Mouse (Mus musculus): ENCODE measurements at regions not wholly inside any gene's neighbourhood (a gene's known extent, or its start where the extent isn't known, plus 50 kb on each side); places are given as distances from the start of the nearest gene placed in this dataset.

DNA sequence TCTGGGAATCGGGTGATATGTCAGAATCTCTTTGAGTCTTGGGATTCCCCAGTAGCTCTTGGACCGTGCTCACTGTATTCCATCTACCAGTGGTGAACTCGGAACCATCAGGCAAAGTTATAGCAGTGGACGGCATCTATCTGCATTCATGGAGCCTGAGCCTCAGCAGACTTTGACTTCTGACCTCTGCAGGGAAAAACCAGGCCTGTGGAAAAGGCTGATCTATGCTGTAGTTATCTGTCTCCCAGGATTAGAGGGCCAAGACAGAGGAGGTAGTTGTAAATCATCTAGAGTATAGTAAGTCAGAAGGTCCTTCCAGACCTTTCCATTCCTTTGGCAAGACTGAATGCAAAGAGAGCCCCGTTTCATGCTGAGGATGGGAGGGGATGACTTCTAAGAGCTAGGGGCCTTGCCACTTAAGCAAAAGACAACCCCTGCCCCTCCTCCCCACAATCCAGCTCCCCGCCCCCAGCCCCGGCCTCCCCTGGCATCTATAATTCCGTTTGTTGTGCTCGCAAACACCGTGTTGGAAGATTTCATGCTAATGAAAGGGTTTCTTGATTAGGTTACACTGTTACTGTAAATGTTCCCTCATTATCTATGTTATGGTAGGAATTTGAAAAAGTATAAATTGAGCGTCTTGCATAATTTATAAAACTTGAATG is 338.9 kb downstream of the Rps24 start:
- ATAC-seq (ENCODE audit: extremely low read depth, insufficient number of reproducible peaks, low FRiP score, poor library complexity, severe bottlenecking), result no peak

DNA sequence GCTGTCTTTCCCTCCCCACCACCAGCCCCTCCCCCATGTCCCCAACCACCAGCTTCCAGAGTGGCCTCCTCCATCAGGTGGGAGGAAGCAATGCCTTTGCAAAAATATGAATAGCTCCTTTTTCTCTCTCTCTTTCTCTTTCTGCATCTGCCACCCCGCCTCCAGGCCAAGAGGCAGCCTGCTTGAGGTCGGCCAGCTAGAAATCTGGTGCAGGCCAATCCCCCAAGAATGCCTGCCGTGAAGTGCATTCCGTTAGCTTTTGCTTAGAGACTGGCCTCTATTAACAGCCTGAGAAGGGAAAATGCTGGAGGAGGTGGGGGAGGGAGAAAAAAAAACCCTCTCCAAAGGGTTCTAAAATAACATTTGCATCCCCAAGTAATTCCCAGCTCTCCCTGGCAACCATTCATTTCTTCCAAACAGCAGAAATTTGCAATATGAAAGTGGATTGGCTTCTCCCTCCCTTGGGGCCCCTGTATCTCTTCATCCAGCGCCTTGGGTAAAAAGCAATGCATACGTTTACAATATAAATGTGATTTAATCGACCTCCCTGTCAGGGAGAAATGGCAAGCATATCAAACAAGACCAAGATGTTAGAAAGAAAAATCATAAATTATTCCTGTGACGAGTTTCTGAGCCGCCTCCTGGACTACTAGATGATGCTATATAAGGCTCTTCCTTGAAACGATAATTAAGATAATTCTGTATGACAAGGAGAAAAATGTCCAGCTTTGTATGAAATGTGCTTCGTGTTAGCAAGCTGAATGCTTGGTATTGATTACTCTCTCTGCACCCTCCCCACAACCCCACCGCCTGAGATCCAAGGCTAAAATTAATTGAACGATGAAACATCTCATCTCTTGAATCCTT is 339.8 kb downstream of the Rps24 start:
- no peak for ATAC-seq (ENCODE audit: extremely low read depth, insufficient number of reproducible peaks, low FRiP score, poor library complexity, severe bottlenecking)

DNA sequence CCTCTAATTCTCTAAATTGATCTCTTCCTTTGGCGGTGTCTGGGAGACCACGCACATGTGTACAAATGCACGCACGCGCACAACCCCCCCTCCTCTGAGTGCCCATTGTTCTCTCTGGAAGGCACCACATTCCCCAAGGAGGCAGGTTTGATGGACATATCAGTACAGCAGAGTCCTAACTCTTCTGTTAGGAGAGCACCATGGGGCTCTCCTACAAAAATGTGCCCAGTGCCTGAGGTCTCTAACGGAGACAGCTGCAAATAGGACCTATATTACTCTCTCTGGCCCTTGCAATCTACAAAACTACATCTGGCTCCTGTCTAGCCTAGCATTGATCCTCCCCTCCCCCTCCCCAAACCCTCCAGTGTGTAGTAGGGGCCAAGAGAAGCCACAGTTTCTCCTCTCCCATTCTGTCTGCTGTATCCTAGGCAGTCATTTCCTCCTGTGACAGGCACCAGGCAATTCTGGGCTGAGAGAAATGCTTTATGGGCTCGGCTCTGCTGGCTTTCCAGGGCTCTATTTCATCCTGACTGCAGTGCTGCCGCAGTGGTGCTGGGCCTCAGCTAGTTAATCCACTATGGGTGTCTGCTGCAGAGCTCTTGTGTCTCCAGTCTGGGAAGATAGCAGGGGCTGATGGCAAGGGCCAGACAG is 340.6 kb downstream of the Rps24 start:
- ATAC-seq (ENCODE audit: extremely low read depth, insufficient number of reproducible peaks, low FRiP score, poor library complexity, severe bottlenecking), result no peak

DNA sequence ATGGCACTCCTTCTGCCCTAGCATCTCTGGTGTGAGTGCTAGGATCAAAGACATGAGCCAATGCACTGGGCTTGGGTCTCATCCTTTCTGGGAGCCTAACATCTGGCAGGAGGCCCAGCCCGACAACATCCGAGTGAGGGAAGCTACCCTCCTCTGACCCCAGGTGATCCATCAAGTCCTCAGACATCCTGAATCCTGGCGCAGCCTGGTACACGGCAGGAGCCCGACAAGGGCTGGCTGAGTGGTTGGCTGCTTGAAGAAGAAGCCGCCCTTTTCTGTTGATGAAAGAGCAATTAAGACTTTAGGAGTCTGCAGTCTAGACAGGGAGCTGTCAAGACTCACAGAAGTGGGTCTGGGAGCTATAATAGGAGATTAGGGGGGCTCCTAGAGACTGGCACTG is 342.1 kb downstream of the Rps24 start:
- no peak for ATAC-seq (ENCODE audit: extremely low read depth, insufficient number of reproducible peaks, low FRiP score, poor library complexity, severe bottlenecking)

DNA sequence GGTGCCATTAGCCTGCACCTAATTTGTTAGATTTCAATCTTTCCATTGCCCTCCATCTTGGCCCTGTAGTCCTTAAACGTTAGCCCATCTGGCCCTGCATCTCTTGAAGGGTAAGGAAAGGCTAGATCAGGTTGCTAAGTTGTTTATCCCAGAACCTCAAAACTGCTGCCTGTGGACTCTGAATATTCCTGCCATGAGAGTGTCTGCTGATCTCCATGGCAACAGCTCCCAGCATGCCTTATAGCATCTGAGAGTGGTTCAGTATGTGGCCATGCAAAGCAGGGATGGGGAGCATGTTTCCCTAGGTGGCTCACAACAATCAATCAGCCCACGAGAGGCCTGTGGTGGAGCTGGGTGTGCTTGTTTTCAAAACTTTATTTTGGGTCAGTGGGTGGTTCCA is 346.3 kb downstream of the Rps24 start:
- no peak for ATAC-seq (ENCODE audit: extremely low read depth, insufficient number of reproducible peaks, low FRiP score, poor library complexity, severe bottlenecking)

DNA sequence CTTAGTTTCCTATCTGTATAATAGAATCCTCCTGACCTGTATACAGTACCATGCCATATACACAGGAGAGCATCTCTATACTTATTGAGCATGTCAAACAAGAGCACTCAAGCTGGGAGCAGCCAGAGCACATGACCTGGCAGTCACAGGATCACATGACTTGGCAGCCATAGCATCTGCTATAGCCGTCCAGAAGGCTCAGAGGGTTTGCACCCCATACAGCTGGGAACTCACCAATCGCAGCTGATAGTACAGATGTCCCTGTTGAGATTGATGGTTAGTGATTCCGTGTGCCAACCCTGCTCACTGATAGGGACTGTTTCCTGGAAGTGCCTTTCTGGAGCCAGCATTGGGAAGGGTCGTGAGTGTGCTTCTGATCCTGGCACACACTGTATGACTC is 351.3 kb downstream of the Rps24 start:
- no peak for ATAC-seq (ENCODE audit: extremely low read depth, insufficient number of reproducible peaks, low FRiP score, poor library complexity, severe bottlenecking)

DNA sequence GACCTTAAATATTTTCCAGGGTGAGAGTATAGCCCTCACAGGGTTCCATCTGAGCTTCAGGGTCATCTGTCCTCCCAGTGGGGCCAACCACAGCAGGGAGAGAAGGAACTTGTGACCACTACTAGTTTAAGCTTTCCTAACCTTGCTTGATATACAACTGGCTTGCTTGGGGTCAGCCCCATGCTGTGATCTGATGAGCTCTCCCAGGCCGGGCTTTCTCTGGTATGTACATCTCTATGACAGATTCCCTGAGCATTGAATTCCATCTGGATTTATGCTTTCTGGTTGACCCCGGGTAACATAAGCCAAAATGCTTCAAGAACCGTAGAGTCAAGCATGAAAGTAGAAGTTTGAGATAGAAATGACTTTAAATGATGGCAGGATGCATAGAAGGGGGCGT is 352.1 kb downstream of the Rps24 start:
- no peak for ATAC-seq (ENCODE audit: extremely low read depth, insufficient number of reproducible peaks, low FRiP score, poor library complexity, severe bottlenecking)

DNA sequence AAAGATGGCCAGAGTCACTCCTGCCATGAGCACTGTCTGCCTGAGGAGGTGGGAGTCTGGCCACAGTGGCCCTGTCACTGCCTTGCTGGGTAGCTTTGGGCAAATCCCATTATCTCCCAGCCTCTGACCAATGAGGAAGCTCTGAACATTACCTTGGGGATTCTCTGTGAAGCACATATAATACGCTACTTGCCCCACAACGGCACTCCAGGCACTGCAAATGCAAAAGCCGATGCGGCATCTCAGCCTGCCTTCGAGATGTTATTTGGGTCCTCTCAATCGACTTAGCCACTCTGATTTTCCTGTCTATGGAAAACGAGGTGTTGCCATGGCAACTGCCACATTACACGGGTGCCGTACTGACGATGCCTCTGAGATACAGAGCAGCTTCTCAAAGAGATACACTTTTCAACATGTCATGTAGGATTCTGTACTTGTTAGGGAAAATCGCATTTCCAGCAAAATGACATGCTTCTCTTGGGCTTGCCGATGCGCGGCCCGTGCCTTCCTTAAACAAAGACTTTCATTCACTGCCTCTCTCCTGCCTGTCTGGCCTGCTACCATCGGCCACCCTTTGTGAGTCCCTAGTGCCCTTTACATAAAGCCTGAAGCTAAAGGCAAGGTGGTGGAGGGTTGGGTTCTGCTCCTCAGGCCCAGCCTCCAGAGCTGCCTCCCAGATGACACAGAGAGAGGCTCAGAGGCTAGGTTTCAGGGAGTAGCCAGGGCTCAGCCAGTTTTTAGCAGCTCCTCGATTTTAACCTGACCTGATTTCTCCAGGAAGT is 355.0 kb downstream of the Rps24 start:
- ATAC-seq (ENCODE audit: extremely low read depth, insufficient number of reproducible peaks, low FRiP score, poor library complexity, severe bottlenecking), result no peak

DNA sequence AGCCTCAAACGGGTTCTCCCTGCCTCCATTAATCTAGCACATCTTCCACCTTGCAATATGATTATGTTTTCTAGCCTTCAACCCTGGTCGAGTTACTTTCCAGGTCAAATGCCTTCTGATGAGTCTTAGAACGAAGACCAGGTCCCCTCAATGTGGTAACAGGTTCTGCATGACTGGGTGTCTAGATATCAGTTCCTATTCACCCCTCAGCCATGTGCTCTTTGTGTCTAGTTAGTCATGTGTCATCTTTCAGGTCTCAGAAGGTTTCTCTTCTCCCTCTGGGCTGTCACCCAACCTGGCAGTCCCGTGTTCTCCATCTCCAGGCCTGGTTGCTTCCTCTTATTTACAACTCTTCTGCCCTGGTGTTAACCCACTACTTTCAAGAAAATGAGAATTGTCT is 356.7 kb downstream of the Rps24 start:
- no peak for ATAC-seq (ENCODE audit: extremely low read depth, insufficient number of reproducible peaks, low FRiP score, poor library complexity, severe bottlenecking)

DNA sequence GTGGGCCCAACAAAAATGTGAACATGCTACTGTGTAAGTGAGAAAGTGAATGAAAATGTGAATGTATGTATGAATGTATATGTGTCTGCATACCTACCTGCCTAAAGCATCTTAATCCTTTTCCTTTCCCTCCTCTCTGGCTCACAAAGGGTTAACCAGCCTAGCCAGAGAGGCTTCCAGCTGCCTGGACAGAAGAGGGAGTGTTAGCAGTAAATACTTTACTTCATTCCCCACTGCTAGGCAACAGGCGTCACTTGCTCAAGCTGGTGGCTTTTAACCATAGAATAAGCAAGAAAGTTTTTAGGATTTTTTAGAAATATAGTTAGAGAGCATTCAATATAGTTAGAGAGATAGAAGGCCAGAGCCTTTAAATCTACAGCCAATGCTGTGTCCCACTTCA is 363.6 kb downstream of the Rps24 start:
- no peak for ATAC-seq (ENCODE audit: extremely low read depth, insufficient number of reproducible peaks, low FRiP score, poor library complexity, severe bottlenecking)

DNA sequence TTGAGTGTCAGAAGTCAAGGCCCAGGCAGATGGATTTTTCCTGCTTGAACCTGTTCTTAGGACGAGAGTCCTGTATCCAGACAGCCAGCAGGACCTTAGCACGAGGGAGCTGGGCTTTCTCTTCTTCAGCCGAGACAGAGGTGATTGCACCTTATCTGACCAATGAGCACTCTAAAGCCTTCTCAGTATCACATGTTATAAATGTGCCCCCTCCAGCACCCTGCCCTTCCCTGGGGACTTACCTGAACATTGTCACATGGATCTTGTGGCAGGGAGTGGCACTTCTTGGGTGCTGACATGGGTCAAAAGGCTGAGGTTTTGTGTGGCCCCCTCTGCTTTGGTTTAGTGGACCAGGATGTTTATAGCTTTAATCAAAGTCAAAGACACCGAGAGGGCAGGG is 367.5 kb downstream of the Rps24 start:
- no peak for ATAC-seq (ENCODE audit: extremely low read depth, insufficient number of reproducible peaks, low FRiP score, poor library complexity, severe bottlenecking)

DNA sequence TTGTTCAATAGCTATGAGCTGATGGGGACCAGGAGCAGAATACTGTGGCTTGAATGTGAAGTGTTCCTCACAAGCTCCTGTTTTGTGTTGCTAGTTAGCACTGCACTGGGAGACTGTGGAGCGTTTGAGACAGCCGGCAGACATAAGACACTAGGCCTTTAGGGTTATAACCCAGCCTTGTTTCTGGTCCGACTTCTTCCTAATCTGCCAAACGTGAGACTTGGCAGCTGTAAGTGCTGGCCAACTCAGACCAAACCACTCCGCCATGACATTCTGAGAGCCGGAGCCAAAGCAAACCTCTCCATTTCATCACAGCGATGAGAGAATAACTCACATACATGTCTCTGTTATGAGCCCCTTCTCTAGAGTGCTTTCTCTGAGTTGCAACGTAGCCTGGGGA is 375.2 kb downstream of the Rps24 start:
- no peak for ATAC-seq (ENCODE audit: extremely low read depth, insufficient number of reproducible peaks, low FRiP score, poor library complexity, severe bottlenecking)

DNA sequence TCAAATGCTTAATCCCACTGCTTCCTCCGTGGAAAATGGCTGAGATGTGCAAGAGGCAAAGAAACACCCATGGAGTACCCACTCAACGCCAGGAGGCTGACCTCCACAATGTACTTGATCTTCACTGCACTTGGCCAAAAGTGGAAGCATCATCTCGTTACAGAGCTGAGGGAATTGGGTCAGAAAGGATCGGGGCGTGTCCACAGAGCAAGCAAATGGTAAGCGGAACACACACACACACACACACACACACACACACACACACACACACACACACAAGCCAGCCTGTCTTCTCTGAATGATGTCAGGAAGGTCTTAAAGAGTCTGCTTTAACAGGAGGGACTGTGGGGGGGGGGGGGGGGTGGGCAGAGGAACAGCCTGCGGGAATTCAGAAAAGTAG is 375.7 kb downstream of the Rps24 start:
- ATAC-seq (ENCODE audit: extremely low read depth, insufficient number of reproducible peaks, low FRiP score, poor library complexity, severe bottlenecking), result no peak

DNA sequence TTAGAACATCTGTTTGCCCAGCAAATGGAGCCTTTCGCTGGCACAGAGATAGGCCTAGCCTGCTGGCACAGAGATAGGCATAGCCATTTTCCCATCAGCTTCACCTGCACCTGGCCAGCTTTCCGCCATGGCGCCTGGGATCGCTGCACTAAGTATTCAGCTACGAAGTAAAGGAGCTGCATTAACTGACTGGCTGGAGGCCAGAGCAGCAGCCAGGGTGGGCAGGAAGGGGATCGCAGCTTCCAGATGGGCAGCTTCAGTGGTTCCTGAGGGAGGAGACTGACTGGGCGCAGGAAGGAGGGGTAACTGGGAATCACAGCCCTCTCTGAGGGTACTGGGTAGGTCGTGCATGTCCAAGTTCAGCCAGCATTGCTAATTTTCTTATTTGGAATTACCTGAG is 376.2 kb downstream of the Rps24 start:
- ATAC-seq (ENCODE audit: extremely low read depth, insufficient number of reproducible peaks, low FRiP score, poor library complexity, severe bottlenecking), result no peak

DNA sequence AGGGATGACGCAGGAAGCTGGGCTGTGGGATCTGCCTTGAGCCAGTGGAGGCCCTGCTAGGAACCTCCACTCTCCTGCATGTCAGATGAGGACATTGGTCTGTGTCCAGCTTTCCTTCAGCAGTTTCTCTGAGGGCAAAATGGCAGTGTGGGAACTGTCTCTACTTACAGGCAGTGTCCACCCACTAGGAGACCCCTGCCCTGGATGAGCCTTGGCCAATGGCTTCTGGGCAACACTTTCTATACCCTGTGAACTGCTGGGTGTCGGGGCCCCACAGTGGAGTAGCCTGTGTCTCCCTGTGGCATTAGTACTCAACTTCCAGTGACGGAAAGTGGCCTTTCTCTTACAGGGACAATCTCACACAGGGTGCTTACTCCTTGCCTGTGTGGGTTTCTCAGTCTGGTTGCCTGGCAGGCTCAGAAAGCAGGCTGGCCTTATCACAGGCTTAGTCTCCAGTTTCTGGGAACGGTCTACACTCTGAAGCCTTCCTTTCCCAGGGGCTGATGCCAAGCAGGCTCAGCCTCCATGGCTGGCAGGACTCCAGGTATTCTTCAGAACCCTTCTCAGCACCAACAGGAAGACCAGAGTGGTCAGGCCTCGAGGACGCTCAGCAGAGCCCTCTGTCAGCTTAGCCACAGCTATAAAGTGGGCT is 378.8 kb downstream of the Rps24 start:
- no peak for ATAC-seq (ENCODE audit: extremely low read depth, insufficient number of reproducible peaks, low FRiP score, poor library complexity, severe bottlenecking)

DNA sequence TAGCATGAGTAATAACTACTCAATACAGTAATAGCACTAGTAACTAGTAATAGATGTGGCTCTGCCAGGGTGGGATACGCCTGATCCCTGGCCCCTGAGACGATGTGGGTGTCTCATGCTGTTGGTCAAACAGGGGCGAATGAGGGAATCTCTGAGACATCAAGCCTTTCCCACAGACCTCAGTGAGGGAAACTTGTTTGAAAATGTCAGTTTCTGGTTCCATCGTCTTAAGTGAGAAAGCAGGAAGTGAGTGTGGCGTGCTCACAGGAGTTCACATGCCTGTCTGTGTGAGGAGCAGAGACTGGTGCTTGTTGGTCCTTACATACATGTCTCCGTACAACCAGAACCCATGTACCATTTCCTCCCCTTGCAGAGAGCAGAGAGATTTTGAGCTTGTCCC is 380.9 kb downstream of the Rps24 start:
- ATAC-seq (ENCODE audit: extremely low read depth, insufficient number of reproducible peaks, low FRiP score, poor library complexity, severe bottlenecking), result no peak

DNA sequence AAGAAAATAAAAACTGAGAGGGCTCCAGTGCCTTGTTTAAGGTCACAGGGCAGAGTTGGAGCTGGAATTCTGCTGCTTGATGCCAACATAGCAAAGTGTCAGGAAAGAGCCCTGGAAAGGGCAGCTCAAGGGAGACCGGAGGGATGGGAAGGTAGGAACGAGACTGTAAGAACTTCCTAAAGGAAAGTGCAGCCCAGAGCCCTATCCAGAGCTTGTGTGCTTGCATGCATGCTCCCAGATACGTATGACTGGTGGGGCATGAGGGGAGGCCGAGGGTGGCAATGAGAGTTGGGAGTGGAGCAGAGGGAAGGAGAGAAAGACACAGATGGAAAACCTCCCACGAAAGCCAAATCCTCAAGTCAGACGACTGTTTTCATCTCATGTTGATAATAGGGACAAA is 381.8 kb downstream of the Rps24 start:
- ATAC-seq (ENCODE audit: extremely low read depth, insufficient number of reproducible peaks, low FRiP score, poor library complexity, severe bottlenecking), result no peak

DNA sequence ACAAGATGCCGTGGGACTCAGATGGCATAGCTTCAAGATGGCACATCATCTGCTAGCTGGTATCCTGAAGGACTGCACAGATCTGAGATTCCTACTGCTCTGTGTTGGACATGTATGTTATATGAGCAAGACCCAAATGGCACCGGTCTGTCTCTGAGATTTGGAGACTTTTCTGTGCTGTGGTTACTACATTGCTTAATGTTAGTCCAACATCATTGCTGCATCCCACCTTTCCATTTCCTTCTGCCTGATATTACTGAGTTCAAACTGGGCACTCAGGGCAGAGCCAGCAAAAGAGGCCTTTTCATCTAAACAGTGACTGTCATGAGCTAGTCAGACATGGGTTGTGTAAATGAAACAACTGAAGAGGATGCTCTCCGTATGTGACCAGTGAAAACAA is 383.3 kb downstream of the Rps24 start:
- ATAC-seq (ENCODE audit: extremely low read depth, insufficient number of reproducible peaks, low FRiP score, poor library complexity, severe bottlenecking), result no peak

DNA sequence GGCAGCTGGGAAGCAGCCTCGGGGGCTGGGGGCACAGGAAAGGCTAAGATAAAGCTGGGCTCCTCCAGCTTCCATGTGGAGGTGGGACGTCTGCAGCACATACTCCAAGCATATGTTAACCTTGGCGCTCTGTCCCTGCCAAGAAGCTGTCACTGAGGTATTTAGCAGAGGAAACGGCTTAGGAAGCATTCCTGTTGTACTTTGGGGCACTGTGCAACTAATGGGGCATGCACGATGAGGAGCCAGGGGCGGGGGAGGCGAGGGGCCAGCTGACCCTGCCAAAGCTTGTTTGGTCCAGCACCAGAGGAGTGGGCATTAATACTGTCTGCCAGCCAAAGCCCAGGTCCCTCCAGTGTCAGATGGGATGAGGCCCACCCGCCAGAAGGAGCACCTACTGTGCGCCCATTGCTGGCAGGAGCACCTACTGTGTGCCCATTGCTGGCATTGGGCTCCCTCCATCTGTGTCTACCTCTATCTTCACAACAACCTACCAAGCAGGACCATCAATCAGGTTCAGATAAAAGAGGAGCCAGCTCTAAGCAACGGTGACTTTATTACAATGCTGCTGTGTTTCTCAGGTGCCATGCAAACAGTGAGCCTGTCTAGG is 384.6 kb downstream of the Rps24 start:
- ATAC-seq (ENCODE audit: extremely low read depth, insufficient number of reproducible peaks, low FRiP score, poor library complexity, severe bottlenecking), result no peak
